Mouse (Mus musculus): ENCODE data around the gene Smg7.

The Smg7 gene

DNA sequence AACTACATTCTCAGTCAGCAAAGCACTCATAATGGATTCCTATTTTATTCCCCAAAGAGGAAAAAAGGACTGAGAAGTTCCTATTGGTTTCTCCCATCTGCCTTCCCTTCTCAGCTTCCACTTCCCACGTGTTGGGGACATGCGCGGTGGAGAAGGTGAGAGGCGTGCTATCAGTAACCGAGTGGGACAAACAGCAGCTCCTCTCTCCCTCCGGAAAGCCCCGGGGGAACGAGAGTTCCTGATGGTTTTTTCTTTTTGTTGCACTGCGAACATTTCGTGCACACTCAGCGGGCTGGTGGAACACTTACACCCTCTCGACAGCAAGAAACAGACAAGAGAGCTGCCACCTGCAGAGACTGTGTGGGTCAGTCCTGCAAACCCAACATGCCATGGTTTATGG, 63.6 kb downstream of the Smg7 start:
- DNase-seq (ENCODE audit: low spot score): no peak

- DNase-seq (ENCODE audit: low spot score): no peak
Measured at GRCm38 (mm10) chr1:152838026-152838702, 64.3 kb downstream of the Smg7 start.

DNA sequence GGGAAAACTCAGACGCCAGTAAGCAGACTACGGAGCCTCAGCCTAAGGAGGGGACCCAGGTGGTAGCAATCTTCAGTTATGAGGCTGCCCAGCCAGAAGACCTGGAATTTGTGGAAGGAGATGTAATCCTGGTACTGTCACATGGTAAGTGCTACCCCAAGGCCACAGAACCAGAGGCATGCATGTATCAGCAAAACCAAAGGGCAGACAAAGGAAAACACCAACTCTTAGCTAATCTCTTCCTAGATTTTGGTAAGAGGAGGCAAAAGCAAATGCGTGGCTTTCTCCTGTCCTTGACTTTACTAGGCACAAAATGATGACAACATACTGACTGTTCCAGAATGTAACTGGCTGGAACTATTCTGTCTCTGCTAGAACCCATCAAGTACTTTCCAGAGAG, 67.4 kb downstream of the Smg7 start:
- no peak for DNase-seq (ENCODE audit: low spot score)

DNA sequence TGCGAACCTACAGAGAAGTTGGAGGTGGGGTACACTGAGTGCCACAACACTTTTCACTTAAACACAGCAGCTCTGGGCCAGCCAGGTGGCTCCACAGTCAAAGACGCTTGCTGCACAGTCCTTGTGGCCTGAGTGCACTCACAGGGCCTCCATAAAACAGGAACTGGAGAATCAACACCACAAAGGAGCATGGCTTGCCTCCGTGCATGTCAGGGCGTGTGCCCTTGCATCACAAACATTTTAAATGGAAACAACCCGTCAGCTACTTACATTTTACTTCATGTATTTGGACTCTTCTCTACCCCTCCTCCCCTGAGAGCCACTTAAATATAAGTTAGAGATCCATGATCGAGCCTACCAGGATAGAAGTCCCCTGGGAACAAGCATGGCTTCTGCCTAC, 70.1 kb downstream of the Smg7 start:
- no peak for DNase-seq (ENCODE audit: low spot score)

DNA sequence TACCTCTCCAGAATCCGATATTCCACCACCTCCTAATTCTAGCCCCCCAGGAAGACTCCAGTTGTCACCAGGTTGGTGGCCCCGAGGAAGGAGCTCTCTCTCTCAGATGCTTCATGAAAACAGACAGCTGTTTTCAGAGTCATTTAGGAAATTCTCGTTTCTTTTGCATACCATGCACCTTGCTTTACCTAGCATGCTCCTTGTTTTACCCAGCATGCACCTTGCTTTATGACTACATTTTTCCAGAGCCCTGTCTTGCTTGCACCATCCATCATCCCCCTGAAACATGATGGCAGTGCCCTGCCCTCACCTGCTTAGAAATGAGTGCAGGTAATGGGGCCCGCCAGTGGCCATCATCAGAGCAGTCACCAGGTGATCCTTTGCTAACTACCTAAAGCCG, 70.8 kb downstream of the Smg7 start:
- DNase-seq (ENCODE audit: low spot score): no peak

DNA sequence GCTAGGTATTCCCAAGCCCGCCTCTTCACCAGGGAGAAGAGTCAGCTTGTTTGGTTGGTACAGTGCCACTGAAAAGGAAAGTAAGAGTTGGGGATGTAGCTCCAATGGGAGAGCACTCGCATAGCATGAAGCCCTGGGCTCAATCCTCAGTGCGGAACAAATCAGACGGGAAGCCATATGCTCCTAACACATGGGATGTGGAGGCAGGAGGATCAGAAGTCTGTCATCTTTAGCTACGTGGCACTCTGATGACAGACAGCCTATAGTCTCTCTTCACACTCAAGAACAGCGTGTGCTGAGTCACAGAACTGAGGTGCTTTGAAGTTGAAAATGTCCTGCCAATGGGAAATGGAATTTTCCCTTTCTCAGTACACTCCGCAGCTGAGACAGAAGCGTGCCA, 71.4 kb downstream of the Smg7 start:
- DNase-seq (ENCODE audit: low spot score): no peak

DNA sequence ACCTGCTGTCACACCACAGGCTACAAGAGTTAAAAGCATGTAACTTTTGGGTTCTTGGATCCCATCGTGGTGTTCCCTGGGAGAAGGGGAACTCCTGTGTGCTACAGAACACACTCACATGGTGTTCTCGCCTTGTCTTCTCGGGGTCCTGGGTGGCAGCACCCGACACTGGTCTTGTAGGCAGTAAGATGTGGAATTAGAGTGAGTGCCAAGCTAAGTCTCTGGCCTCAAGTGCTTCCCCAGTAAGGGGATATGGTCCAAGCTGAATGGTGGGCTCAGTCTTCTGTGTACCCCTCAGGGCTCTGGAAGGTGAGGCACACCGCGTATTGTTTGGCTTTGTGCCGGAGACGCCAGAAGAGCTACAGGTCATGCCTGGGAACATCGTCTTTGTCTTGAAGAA, 72.4 kb downstream of the Smg7 start:
- DNase-seq (ENCODE audit: low spot score): no peak

DNA sequence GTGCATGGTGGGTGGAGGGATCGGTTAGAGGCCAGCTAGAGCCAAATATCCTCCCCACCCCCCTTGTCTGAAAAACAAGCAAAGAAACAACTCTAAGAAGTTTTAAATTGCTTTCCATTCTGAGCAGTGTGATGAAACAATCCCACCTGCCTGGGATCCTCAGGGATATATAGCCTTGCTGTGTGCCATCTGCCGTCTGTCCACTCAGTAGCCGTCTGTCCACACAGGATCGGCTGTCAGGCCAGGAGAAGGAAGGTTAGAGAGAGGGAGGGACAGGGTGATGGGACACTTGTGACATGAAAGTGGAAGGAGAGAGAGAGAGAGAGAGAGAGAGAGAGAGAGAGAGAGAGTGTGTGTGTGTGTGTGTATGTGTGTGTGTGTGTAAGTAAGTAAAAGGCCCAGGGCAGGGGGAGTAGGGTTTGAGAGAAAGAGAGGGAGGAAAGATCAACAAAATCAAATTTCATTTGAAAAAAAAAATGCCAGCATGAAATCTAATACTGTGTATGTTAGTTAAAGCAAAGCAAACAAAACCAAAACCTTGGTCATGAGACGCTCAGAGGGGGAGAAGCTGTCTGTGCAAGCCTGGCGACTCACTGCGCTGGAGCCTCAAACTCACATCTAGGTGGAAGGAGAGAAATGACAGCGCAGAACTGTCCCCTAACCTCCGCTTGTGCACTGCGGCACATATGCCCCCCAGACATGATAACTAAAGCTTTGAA, 73.7 kb downstream of the Smg7 start:
- no peak for DNase-seq (ENCODE audit: low spot score)

DNA sequence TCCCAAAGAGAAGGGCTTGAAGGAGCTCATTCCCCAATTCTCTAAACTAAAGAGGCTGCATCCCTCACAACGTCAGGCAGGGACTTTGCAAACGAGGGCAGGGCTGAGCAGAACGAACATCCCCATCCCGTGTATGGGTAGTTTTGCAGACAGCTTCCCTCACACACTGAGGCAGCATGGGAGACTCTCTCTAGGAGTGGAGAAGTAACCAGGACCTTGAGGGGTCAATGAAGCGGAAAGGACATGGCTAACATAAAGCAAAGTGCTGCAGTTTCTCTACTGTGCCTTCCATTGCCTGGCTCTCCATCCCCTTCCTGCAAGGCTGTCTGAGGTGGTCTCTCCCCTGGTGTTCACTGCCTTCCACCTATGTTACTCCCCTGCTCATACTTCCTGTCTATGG, 74.3 kb downstream of the Smg7 start:
- no peak for DNase-seq (ENCODE audit: low spot score)

- no peak for DNase-seq (ENCODE audit: low spot score)
Measured at GRCm38 (mm10) chr1:152826446-152826845, 76.0 kb downstream of the Smg7 start.

- no peak for DNase-seq (ENCODE audit: low spot score)
Measured at GRCm38 (mm10) chr1:152824206-152824605, 78.2 kb downstream of the Smg7 start.

DNA sequence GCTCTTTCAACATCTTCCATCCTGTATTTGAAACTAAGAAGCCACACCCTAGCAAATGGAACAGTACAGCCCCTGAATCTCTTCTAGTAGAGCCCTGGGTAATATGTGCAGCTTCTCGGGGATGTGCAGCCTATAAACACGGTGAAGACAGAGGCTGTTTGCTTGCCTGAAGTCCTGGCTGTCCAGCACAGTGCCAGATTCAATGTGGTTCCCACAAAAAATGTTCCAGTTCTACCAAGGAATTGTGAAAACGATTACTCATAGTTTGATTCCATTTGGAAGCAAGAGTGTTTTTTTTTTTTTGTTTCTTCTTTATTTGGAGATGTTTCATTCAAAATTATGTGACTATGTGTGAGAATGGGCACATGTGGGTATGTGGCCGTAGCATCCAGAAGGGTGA, 80.7 kb downstream of the Smg7 start:
- no peak for DNase-seq (ENCODE audit: low spot score)

GRCm38 (mm10) chr1:152820911-152821695, 81.3 kb downstream of the Smg7 start:
- DNase-seq (ENCODE audit: low spot score): no peak

GRCm38 (mm10) chr1:152819558-152819957, 82.9 kb downstream of the Smg7 start:
- DNase-seq (ENCODE audit: low spot score): no peak

DNA sequence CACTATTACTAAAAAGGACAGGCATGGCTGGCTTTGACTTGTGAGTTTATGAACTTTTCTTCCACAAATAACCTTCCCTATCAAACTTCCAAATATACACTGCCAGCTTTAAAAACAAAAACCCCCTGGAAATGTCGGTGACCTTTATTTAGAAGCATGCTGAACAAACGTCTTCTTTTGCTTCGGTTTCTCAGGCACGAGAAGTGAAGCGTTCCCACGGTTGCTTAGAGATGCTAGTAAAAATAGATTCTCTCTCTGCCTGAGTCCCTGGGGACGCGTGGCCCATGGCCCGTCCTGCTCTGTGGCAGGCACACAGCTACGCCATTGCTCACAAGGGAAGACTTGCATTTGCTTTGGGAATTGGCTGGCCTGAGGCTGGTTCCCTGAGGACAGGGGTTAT, 84.7 kb downstream of the Smg7 start:
- DNase-seq (ENCODE audit: low spot score): no peak

DNA sequence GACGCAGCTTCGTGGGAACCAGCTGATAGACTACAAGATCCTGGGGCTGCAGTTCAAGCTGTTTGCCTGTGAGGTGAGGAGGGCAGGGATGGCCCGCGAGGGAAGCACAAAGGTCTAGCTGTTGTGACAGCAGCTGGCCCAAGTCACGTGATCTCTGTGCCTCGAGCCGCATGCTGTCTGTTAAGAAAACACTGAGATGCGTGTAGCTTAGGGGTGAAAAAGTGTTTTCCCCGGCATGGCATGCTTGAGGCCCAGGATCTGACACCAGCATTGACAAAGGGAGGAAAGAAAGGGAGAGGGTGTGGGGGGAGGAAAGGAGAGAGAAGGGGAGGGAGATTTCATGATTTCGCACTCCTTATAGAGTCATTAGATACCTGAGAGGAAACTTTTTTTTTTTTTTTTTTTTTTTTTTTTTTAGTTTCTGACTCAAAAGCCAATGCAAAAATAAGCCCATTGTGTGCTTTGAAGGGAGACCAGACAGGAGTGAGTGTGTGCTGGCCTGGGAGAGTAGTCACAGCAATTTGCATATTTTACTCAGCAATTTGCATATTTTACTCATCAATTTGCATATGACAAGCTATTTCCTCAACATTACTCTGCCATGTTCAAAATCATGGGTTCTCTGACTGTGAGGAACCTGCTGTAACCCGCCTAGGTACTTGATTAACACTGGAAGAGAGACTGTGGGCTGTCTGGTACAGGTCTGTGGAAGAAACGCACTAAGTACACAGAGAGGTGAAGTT, 85.2 kb downstream of the Smg7 start:
- DNase-seq (ENCODE audit: low spot score): no peak

DNA sequence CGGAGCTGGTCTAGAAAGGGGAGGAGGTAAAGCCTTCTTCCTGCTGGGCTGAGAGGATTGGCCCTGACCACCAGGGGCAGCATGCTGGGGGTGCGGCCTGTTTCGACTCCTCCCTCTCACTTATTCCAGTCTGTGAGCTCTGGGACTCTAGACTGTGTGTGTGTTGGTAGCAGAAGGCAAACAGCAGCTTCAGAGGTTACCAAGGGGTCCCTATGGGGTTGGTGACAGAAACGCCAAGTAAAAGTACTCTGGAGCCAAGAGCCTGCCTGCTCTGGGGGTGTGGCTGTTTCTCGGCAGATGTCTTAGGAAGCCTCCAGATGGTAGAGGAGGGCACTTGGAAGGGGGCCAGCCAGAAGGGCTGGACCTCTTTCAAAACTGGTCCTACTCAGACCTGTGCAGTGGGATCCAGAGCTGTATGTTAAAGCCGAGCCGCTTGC, 87.2 kb downstream of the Smg7 start:
- DNase-seq (ENCODE audit: low spot score): no peak

DNA sequence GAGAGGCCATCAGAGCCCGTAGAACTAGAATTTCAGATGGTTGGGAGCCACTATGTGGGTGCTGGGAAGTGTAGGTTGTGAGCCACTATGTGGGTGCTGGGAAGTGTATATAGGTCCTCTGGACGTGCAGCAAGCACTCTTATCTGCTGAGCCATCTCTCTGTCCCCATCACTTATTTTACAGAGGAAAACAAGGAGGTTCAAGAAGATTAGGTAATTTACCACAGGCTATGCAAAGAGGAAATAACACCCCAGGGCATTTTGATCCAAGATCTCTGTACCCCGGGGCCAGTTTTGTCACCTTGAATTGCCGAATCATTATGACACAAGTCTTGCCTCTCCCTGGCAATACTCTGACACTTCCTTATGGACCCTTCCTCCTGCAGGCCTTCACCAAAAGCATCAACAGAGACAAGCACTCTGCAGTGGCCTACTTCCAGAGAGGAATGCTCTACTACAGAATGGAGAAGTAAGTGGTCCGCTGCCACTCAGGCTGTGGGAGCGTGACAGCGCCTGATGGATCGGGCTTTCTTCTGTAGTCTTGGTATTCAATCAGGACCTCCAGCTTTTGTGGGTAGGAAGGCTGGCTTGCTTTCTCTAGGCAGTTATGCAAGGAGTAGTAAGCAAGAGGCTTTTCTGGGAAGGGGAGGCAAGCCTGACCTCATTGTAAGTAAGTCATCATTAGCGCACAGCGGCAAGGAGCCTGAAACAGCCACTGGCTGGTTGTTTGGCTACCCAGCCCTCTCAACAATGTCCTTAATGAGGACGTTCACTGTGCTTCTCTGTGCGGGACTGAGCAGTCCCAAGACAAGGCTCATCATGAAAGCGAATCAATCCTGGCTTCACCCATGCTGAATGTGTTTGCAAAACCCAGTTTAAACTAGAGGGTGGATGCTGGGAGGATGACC, 91.7 kb downstream of the Smg7 start:
- DNase-seq (ENCODE audit: low spot score): no peak

DNA sequence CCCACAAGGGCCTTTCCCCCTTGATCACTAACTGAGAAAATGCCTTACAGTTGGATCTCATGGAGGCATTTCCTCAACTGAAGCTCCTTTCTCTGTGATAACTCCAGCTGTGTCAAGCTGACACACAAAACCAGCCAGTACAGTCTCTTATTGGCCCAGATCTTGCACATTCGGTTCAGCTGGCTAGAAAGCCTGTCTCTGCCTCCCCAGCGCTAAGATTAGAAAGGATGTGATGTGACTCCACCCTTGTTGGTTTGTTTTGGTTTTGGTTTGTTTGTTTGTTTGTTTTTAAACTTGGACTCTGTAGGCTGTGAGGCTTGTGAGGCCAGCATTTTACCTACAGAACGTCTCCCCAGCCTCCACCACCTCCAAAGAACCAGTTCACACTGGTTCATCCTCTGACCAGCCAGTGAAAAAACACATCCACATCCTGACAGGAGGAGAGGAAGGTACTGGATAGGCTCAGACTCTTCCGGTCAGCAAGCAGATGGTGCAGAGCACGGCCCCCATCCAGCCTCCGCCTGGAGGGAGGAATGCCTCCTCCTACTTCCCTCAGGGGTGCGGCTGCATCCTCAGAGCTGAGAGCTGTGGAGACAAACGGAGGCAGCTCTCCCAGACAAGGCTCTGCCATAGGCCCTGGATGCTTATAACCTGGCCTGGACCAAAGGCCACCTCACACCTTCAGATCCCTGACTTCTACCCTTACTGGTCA, 92.7 kb downstream of the Smg7 start:
- DNase-seq (ENCODE audit: low spot score): no peak

DNA sequence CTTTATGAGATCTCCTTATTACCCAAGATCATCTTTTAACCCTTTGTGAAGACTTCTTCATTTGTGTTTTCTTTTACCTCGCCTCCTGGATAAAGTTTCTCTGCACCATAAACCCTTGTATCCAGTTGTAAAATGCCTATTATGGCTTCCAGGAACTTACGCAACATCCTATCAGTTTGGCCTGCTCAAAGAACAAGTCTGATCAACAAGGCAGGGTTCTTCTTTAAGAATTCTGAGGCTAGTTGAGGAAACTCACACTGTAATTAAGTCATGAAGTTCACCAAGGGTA, 94.1 kb downstream of the Smg7 start:
- no peak for DNase-seq (ENCODE audit: low spot score)

All from urinary bladder, postnatal 25 days (tissue).